Mouse (Mus musculus) lung, embryonic 15.5 days (tissue): ENCODE results near the gene Mta3. TPM values are rescaled to one million over a fixed set of nuclear protein-coding genes. Genes with fewer than 3 reads are reported as not detected.

Experiments
- ATAC-seq: fragments of 200-750 bp; cut with Nextera tagmentation; 2 replicates; pipeline ENCODE4 v1.8.0; 2017; ENCODE audit warnings: moderate number of reproducible peaks, borderline replicate concordance; ENCODE audit not compliant: low FRiP score, low TSS enrichment; ENCODE audit errors: extremely low read depth
- H3K27ac ChIP-seq: fragments of 300-500 bp; sonication (generic); 2 replicates; pipeline ENCODE4 v1.5.1; 2015; ENCODE audit warnings: moderate library complexity, mild to moderate bottlenecking, inconsistent platforms
- H3K27me3 ChIP-seq: fragments of 300-500 bp; sonication (generic); 2 replicates; pipeline ENCODE4 v1.6.1; 2015; ENCODE audit warnings: inconsistent platforms
- H3K36me3 ChIP-seq: fragments of 300-500 bp; sonication (generic); 2 replicates; pipeline ENCODE4 v1.6.1; 2015; ENCODE audit warnings: inconsistent platforms
- H3K4me1 ChIP-seq: fragments of 300-500 bp; sonication (generic); 2 replicates; pipeline ENCODE4 v1.6.1; 2015; ENCODE audit warnings: inconsistent platforms
- H3K4me2 ChIP-seq: fragments of 300-500 bp; sonication (generic); 2 replicates; pipeline ENCODE4 v1.6.1; 2015; ENCODE audit warnings: inconsistent platforms, mild to moderate bottlenecking, moderate library complexity
- H3K4me3 ChIP-seq: fragments of 300-500 bp; sonication (generic); 2 replicates; pipeline ENCODE4 v1.5.1; 2015; ENCODE audit warnings: mild to moderate bottlenecking, inconsistent platforms
- H3K9ac ChIP-seq: fragments of 300-500 bp; sonication (generic); 2 replicates; pipeline ENCODE4 v1.6.1; 2015; ENCODE audit warnings: inconsistent platforms
- H3K9me3 ChIP-seq: fragments of 300-500 bp; sonication (generic); 2 replicates; pipeline ENCODE4 v1.6.1; 2016; ENCODE audit warnings: inconsistent platforms
- WGBS: fragments of 180-500 bp; shearing (Covaris S2); methylation state at CpG from one replicate; pipeline ENCODE4 v1.1.7; 2015; 5-methylcytosine and 5-hydroxymethylcytosine counted together
- polyA plus RNA-seq: library from polyadenylated mRNA; unstranded; fragments of >200 nt; fragmentation: Nextera tagmentation; extraction: Ambion mirVana; gene quantifications from 2 replicates; pipeline ENCODE4 v1.2.1, GENCODE M21; 2015

The Mta3 gene
- polyA plus RNA-seq, result 47.7 and 51.5 TPM in 2 replicates

DNA sequence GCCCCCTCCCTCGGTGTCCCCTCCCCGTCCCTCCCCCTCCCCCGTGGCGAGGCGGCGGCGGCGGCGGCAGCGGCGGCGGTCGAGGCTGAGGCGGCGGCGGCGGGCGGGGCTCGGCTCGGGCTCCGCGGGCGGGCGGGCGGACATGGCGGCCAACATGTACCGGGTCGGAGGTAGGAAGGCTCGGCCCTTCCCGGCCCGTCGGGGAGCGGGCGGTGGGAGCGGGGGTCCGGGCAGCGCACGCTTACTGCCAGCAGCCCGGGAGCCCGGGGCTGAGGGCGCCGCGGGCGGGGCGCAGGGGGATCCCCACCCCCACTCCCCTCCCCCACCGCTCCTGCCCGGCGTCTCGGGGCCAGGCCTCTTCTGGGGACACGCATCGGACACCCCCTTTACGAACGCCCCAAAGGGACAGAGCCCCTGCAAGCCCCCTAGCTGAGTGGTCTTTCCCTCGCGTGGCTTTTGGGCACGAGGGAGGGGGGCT lies at the start of gene Mta3:
Gene Mta3, plus strand, starts transcription at position 48 of the 478 bp plus-strand sequence.
- H3K4me2 ChIP-seq, result peak within 1 kb of the TSS; percentile 86
- H3K9ac ChIP-seq, result peak within 1 kb of the TSS; percentile 87
- H3K27me3 ChIP-seq, result no peaks in the 10 kb centered on the region
- H3K36me3 ChIP-seq, result peaks cover 4% of the 10 kb centered on the region; the same call in 1 of the 2 replicates
- H3K9me3 ChIP-seq, result no peaks in the 10 kb centered on the region
- H3K4me3 ChIP-seq, result peak within 1 kb of the TSS; percentile 65
- H3K27ac ChIP-seq, result peak within 1 kb of the TSS; percentile 95
- H3K4me1 ChIP-seq, result peaks cover 25% of the 10 kb centered on the region
- under 1% methylated on average over 33 of the region's 56 CpGs for WGBS
- peak; percentile 71 for ATAC-seq

DNA sequence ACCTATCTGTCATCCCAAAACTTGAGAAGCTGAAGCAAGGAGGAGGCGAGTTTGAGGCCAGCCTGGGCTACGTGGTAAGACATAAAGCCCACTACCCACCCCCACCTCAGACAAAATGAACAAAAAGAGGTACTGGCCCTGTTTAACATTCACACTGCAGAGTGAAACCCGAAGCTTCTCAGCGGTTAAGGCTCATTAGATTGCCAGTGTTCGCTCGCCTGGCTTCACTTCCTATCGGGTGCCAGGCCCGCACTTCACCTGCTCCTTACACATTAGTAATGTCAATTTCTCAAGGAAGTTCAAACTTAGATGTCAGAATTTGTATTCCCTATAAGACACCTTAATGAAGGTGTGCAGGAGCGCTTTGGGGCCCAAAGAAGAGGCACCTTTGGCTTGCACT lies 48.6 kb upstream of the Mta3 start:
- WGBS, result 82% methylated on average over 9 of the region's 9 CpGs
- no peak for ATAC-seq
- H3K9ac ChIP-seq, result no peak overlapping the region

GRCm38 (mm10) chr17:83658943-83659342 lies 47.0 kb upstream of the Mta3 start:
- no peak overlapping the region for H3K9ac ChIP-seq
- H3K27me3 ChIP-seq, result no peaks in the 10 kb centered on the region
- WGBS, result 51% methylated on average over 1 of the region's 1 CpGs
- ATAC-seq, result no peak
- no peaks in the 10 kb centered on the region for H3K4me1 ChIP-seq
- H3K4me3 ChIP-seq, result no peak overlapping the region
- no peaks in the 10 kb centered on the region for H3K36me3 ChIP-seq
- H3K4me2 ChIP-seq, result no peak overlapping the region
- no peaks in the 10 kb centered on the region for H3K9me3 ChIP-seq
- H3K27ac ChIP-seq, result no peak overlapping the region

More for the DNA sequence above, 48.6 kb upstream of the Mta3 start:
- H3K36me3 ChIP-seq, result no peaks in the 10 kb centered on the region
- no peak overlapping the region for H3K4me2 ChIP-seq
- H3K4me3 ChIP-seq, result no peak overlapping the region
- no peak overlapping the region for H3K27ac ChIP-seq
- no peaks in the 10 kb centered on the region for H3K9me3 ChIP-seq
- no peaks in the 10 kb centered on the region for H3K27me3 ChIP-seq
- H3K4me1 ChIP-seq, result no peaks in the 10 kb centered on the region

DNA sequence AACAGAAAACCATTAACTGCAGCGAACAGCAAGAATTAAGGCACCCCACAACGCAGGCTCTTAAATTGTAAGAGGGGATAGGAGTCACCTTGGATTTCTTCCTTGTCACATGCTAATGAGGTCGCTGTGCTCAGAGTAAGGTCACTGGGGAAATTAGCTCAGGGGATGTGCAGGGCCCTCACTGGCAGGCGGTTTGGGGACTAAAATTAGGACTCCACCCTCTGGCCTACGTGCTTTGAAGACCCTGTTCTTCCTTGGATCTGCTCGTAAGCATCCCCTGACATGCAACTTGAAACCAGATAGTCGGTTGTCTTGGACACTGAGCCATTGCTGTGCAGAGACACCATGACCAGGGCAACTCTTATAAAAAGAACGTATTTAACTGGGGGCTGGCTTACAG lies 41.2 kb upstream of the Mta3 start:
- H3K36me3 ChIP-seq, result no peaks in the 10 kb centered on the region
- no peaks in the 10 kb centered on the region for H3K4me1 ChIP-seq
- H3K4me3 ChIP-seq, result no peak overlapping the region
- 48% methylated on average over 8 of the region's 8 CpGs for WGBS
- no peak overlapping the region for H3K27ac ChIP-seq
- no peaks in the 10 kb centered on the region for H3K9me3 ChIP-seq
- H3K4me2 ChIP-seq, result no peak overlapping the region
- ATAC-seq, result no peak
- no peak overlapping the region for H3K9ac ChIP-seq
- no peaks in the 10 kb centered on the region for H3K27me3 ChIP-seq

DNA sequence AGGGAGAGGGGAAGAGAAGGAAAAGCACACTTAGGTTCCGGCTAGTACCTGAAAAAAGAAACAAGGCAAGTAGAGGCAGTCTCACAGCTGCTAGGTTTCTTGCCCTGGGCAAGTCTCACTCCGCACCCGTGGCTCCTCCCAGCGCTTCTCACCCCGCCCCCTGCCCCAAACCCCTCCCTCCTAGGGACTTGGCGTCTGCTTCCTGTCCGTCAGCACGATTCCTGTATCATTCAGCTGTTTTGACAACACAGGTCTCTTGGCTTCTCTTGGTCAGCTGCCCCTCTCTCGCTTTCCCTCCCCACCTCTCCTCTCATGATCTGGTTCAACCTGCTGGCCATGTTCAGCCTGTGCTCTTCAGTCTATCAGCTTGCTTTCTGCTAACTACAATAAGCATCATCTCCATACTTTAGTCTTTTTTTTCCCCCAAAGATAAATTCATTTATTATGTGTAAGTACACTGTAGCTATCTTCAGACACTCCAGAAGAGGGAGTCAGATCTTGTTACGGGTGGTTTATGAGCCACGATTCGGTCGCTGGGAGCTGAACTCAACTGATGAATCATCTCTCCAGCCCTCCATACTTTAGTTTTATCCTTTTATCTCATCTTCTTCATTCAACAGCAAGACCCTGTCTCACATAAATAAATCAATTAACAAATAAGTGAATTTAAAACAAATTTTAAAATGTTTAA lies 39.2 kb upstream of the Mta3 start:
- 63% methylated on average over 13 of the region's 13 CpGs for WGBS
- Histone ChIP-seq H3K27ac (no peak overlapping the region), H3K4me2 (no peak overlapping the region), H3K27me3 (no peaks in the 10 kb centered on the region), H3K4me1 (no peaks in the 10 kb centered on the region), H3K9me3 (no peaks in the 10 kb centered on the region), H3K9ac (no peak overlapping the region), H3K36me3 (no peaks in the 10 kb centered on the region), H3K4me3 (no peak overlapping the region)
- ATAC-seq, result no peak

DNA sequence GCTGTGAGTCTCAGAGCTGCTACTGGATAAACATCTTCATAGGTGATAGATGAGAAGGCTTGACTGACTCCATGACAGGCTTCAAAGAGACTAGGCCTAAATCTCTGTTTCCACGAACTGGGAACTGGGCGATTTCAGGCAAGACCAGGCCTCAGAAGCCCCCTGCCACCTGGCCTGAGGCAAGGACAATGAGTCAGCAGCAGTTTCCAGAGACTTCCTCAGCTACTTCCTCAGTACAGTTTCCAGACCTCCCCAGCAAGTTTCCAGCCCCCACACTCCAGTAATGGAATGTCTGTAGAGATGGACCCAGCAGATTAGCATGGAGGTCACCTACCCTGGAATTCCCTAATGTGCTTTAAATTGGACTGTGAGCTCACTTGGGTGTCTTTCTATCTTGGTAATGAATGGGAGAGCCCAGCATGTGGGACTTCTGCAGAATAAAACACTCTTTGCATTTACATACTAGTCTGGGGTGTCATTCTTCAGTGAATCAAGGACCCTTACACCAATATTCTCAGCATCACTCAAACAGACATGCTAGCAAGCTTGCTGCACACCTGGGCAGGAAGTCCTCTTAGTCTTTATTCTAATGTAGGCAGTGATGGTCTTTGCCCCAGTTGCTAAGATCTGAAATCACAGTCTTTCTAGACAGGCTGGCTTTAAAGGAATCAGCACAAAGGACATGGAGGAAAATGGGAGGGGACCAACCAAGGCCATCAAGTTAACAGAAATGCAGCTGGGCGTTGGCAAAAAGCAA lies 37.9 kb upstream of the Mta3 start:
- Histone ChIP-seq H3K27me3 (no peaks in the 10 kb centered on the region), H3K4me3 (no peak overlapping the region), H3K27ac (no peak overlapping the region), H3K4me1 (no peaks in the 10 kb centered on the region), H3K36me3 (no peaks in the 10 kb centered on the region), H3K9me3 (no peaks in the 10 kb centered on the region), H3K4me2 (no peak overlapping the region), H3K9ac (no peak overlapping the region)
- no peak for ATAC-seq
- WGBS, result 79% methylated on average over 3 of the region's 3 CpGs

DNA sequence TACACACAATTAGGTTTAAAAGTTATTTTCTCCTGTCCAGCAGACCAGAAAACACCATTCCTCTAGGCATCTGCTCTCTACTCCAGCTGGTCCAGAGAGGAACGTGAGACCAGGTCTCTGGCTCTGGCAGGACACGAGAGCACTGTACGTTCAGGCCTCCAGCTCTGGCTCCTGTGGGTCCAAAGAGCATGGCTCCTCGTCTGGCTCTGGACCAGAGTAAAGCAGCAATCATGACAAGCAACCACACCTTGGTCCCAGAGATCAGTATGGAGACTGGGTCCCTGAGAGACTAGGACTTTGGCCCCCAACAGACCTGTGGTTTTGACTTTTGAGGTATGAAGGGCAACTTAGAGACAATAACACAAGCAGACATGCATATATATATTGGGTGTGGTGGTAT lies 33.3 kb upstream of the Mta3 start:
- 72% methylated on average over 4 of the region's 4 CpGs for WGBS

GRCm38 (mm10) chr17:83677370-83677769 lies 28.6 kb upstream of the Mta3 start:
- Histone ChIP-seq H3K4me2 (no peak overlapping the region), H3K36me3 (no peaks in the 10 kb centered on the region), H3K9ac (no peak overlapping the region), H3K4me3 (no peak overlapping the region), H3K27ac (no peak overlapping the region), H3K9me3 (no peaks in the 10 kb centered on the region), H3K27me3 (no peaks in the 10 kb centered on the region), H3K4me1 (no peaks in the 10 kb centered on the region)
- no peak for ATAC-seq
- WGBS, result 73% methylated on average over 1 of the region's 1 CpGs

More for the DNA sequence above, 33.3 kb upstream of the Mta3 start:
- Histone ChIP-seq H3K9ac (no peak overlapping the region), H3K27ac (no peak overlapping the region), H3K4me2 (no peak overlapping the region), H3K36me3 (no peaks in the 10 kb centered on the region), H3K9me3 (no peaks in the 10 kb centered on the region), H3K4me3 (no peak overlapping the region), H3K27me3 (no peaks in the 10 kb centered on the region), H3K4me1 (no peaks in the 10 kb centered on the region)
- ATAC-seq, result no peak

- no peak for ATAC-seq
- 41% methylated on average over 7 of the region's 7 CpGs for WGBS
- no peak overlapping the region for H3K9ac ChIP-seq
- no peaks in the 10 kb centered on the region for H3K9me3 ChIP-seq
- H3K27ac ChIP-seq, result no peak overlapping the region
- no peak overlapping the region for H3K4me3 ChIP-seq
- no peaks in the 10 kb centered on the region for H3K4me1 ChIP-seq
- no peaks in the 10 kb centered on the region for H3K27me3 ChIP-seq
- H3K4me2 ChIP-seq, result no peak overlapping the region
- H3K36me3 ChIP-seq, result no peaks in the 10 kb centered on the region
Measured at GRCm38 (mm10) chr17:83681977-83682376, 24.0 kb upstream of the Mta3 start.

DNA sequence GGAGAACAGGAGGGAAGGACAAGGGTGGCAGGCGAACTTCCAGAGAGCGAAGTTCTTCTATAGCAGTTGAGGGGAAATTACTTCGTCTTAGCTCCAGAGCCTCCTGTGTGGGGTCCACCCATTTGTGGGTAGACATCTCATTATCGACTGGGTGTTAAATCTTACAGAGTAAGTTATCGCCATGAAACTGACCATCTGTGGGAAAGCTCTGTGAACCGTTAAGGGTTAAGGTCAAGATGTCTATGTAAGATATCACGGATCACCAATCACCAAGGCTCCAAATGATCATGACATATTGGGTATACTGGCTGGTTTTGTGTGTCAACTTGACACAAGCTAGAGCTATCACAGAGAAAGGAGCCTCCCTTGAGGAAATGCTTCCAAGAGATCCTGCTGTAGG lies 21.5 kb upstream of the Mta3 start:
- no peak for ATAC-seq
- 79% methylated on average over 7 of the region's 7 CpGs for WGBS
- no peak overlapping the region for H3K9ac ChIP-seq
- no peaks in the 10 kb centered on the region for H3K36me3 ChIP-seq
- H3K4me3 ChIP-seq, result no peak overlapping the region
- no peaks in the 10 kb centered on the region for H3K27me3 ChIP-seq
- H3K4me2 ChIP-seq, result no peak overlapping the region
- no peaks in the 10 kb centered on the region for H3K9me3 ChIP-seq
- no peak overlapping the region for H3K27ac ChIP-seq
- no peaks in the 10 kb centered on the region for H3K4me1 ChIP-seq

DNA sequence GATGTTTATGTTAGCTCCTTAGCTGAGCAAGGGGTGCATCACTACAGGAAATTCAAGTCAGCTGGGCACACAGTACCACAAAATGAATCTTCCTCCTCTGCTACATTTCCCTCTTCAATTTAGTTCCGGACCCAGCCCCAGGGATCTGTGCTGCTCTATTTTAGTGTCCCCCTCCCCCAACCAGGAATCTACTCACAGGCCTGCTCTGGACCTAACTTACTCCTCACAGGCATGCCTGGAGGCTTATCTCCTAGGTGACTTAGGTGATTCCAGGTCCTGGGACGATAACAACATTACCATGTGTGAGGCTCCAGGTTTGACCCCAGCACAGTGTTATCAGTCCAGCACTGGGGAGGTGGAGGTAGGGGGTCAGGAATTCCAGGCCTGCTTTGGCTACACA lies 15.5 kb upstream of the Mta3 start:
- no peak overlapping the region for H3K4me2 ChIP-seq
- no peaks in the 10 kb centered on the region for H3K36me3 ChIP-seq
- H3K4me1 ChIP-seq, result no peaks in the 10 kb centered on the region
- H3K27ac ChIP-seq, result no peak overlapping the region
- H3K27me3 ChIP-seq, result no peaks in the 10 kb centered on the region
- ATAC-seq, result no peak
- no peaks in the 10 kb centered on the region for H3K9me3 ChIP-seq
- no peak overlapping the region for H3K9ac ChIP-seq
- no peak overlapping the region for H3K4me3 ChIP-seq
- 48% methylated on average over 2 of the region's 2 CpGs for WGBS

GRCm38 (mm10) chr17:83691379-83691778 lies 14.6 kb upstream of the Mta3 start:
- H3K4me1 ChIP-seq, result no peaks in the 10 kb centered on the region
- ATAC-seq, result no peak
- no peaks in the 10 kb centered on the region for H3K36me3 ChIP-seq
- 61% methylated on average over 4 of the region's 4 CpGs for WGBS
- H3K4me3 ChIP-seq, result no peak overlapping the region
- H3K9me3 ChIP-seq, result no peaks in the 10 kb centered on the region
- no peak overlapping the region for H3K9ac ChIP-seq
- no peak overlapping the region for H3K4me2 ChIP-seq
- no peak overlapping the region for H3K27ac ChIP-seq
- no peaks in the 10 kb centered on the region for H3K27me3 ChIP-seq
